Mouse (Mus musculus) left cerebral cortex, adult 2 months (tissue): ENCODE measurements at regions not wholly inside any gene's neighbourhood (a gene's known extent, or its start where the extent isn't known, plus 50 kb on each side); places are given as distances from the start of the nearest gene placed in this dataset.
A peak's percentile ranks its signal among the peaks of the same experiment; 100 is the strongest.

Experiments
- DNase-seq, 2 experiments: peaks; one replicate each; pipeline ENCODE4 v3.0.0; 2021 to 2022; ENCODE audit warnings: low spot score in 2 of 2, mixed read lengths in 1 of 2; ENCODE audit errors: extremely low spot score in 1 of 2
- H3K27ac ChIP-seq: fragments of 200-600 bp; 2 replicates; pipeline ENCODE4 v1.8.1; 2022
- H3K4me3 ChIP-seq: fragments of 200-600 bp; 2 replicates; pipeline ENCODE4 v1.8.1; 2022
- CTCF ChIP-seq: fragments of 200-600 bp; IDR thresholded peaks from 2 replicates; pipeline ENCODE4 v1.8.1; 2022; ENCODE audit warnings: antibody characterized with exemption, mild to moderate bottlenecking, moderate library complexity
- intact Hi-C: fragments of 180-260 bp; cut with DNase I; formaldehyde crosslinking; loops from one replicate; pipeline ENCODE4 v1.15.1; 2025

- intact Hi-C loops = no loop called here
- no peak overlapping the region for H3K4me3 ChIP-seq
- DNase-seq = no peak
- no peak for TF ChIP-seq CTCF
- no peak overlapping the region for H3K27ac ChIP-seq
Measured at GRCm38 (mm10) chr6:31791547-31791946, 227.8 kb upstream of the Podxl start.

GRCm38 (mm10) chr6:31790906-31791305 lies 227.1 kb upstream of the Podxl start:
- no peak for TF ChIP-seq CTCF
- Histone ChIP-seq H3K27ac (no peak overlapping the region), H3K4me3 (no peak overlapping the region)
- intact Hi-C loops = no loop called here
- no peak for DNase-seq

DNA sequence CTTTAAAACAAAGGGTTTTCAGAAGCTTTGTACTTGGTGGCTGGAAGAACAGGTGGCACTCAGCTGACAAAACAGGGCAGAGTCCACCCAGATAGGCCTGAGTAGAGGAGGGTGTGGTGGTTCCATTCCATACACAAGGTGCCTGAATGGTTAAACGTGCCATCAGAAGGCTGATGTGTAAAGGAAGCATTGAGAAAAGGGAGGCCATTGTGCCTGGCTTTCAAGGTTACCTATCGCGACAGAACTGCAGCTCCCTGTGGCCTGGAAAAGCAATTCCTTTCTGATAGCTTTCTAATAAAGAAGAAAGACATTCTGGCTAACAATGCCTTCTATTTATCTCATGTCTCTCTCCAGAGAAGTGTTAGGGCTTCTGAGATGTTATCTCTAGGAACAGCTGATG lies 213.1 kb upstream of the Podxl start:
- TF ChIP-seq CTCF = no peak
- intact Hi-C loops = no loop called here

GRCm38 (mm10) chr6:31771916-31772315 lies 208.1 kb upstream of the Podxl start:
- intact Hi-C loops = no loop called here
- Histone ChIP-seq H3K27ac (no peak overlapping the region), H3K4me3 (no peak overlapping the region)
- no peak for TF ChIP-seq CTCF
- no peak for DNase-seq

More for the DNA sequence above, 213.1 kb upstream of the Podxl start:
- H3K4me3 ChIP-seq = no peak overlapping the region
- no peak for DNase-seq
- H3K27ac ChIP-seq = no peak overlapping the region

DNA sequence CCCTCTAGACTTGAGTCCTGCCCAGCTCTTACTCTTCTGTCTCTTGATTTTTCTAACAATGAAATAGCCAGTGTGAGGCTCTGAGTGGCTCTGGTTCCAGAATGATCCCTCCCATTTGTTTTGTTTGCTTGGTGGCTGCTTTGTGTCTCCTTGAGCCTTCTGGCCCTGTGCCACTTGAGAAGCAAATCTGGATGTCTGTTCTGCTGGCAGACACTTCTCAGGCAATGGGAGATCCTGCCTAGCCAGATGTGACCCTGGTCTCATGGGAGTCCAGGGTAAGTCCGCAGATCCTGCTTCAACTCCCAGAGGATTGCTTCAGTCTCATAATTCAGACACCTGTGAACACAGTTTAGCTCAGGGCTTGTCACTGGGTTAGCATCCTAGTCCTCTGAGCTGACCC lies 181.8 kb upstream of the Podxl start:
- no peak overlapping the region for H3K27ac ChIP-seq
- no peak overlapping the region for H3K4me3 ChIP-seq
- no peak for DNase-seq
- TF ChIP-seq CTCF = no peak
- intact Hi-C loops = no loop called here

DNA sequence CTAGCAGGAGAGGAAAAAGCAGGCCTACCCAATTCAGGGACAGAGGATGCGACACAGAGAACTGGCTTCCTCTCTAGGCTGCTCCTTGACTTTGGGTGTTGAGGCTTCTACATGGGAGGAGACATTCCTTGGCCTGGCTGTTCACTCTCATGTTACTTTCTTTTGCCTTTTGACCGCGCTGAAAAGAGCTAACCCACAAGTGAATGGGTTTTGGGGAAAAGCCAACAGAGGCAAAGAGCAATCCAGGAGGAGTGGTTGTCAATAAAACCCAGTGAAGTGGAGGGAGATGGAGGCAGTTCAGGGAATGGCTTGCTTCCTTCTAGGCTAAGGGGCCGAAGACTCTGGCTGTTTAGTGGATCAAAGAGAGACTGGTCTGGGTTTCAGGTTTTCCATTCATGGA lies 167.6 kb upstream of the Podxl start:
- no peak for TF ChIP-seq CTCF
- intact Hi-C loops = no loop called here
- no peak overlapping the region for H3K27ac ChIP-seq
- no peak for DNase-seq
- no peak overlapping the region for H3K4me3 ChIP-seq

DNA sequence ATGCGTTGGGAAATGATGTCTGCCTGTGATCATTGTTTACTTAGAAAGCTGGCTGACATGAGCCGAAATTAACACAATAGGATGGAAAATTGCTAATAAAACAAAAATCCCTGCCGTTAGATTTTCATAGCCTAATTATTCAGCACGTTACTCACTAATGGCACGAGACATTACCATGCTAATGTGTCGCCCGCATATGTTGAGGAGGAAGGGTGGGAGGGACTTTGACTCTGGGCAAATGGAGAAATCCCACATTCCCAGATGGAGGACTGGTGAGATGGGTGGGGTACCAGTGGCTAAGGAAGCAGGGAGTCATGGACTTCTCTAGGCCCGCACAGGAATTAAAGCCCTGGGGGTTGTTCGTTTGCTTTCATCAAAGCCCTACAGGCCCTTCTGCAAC lies 155.8 kb upstream of the Podxl start:
- Histone ChIP-seq H3K4me3 (no peak overlapping the region), H3K27ac (no peak overlapping the region)
- intact Hi-C loops = no loop called here
- DNase-seq = no peak
- no peak for TF ChIP-seq CTCF

- intact Hi-C loops = no loop called here
- Histone ChIP-seq H3K27ac (no peak overlapping the region), H3K4me3 (no peak overlapping the region)
- TF ChIP-seq CTCF = no peak
- DNase-seq = no peak
Measured at GRCm38 (mm10) chr6:31718843-31719242, 155.1 kb upstream of the Podxl start.

GRCm38 (mm10) chr6:31717531-31717930 lies 153.8 kb upstream of the Podxl start:
- no peak overlapping the region for H3K4me3 ChIP-seq
- intact Hi-C loops = no loop called here
- DNase-seq = no peak
- no peak for TF ChIP-seq CTCF
- H3K27ac ChIP-seq = no peak overlapping the region

DNA sequence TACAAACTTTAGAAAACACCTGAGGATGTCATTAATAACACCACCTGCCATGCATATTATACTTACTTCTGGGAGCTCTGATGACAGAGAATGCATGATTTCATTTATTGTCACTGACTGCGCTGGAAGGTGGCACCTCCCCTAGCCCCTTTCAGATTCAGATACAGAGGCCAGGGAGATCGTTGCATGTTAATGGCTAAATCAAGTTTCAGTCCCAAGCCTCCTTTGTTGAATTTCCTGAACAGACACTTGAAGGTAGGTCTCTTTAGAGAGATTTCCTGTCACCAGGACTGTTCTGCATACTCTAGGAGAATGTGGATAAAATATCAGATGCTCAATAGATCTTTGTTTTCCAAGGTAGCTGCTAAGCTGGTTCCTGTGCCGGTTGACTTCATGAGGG lies 143.5 kb upstream of the Podxl start:
- intact Hi-C loops = loop anchor here (10.0 kb wide), 1 partner anchor 138 kb away; no protein-coding TSS in a partner anchor
- no peak for TF ChIP-seq CTCF
- H3K27ac ChIP-seq = no peak overlapping the region

GRCm38 (mm10) chr6:31704191-31704590 lies 140.4 kb upstream of the Podxl start:
- Histone ChIP-seq H3K27ac (no peak overlapping the region), H3K4me3 (no peak overlapping the region)
- intact Hi-C loops = loop anchor here (10.0 kb wide), 1 partner anchor 141 kb away; no protein-coding TSS in a partner anchor
- no peak for TF ChIP-seq CTCF
- no peak for DNase-seq

More for the DNA sequence above, 143.5 kb upstream of the Podxl start:
- no peak for DNase-seq
- H3K4me3 ChIP-seq = no peak overlapping the region

- TF ChIP-seq CTCF = no peak
- no peak for DNase-seq
Measured at GRCm38 (mm10) chr6:31702931-31703330, 139.2 kb upstream of the Podxl start.

GRCm38 (mm10) chr6:31695885-31696284 lies 132.1 kb upstream of the Podxl start:
- DNase-seq = no peak
- intact Hi-C loops = no loop called here
- H3K27ac ChIP-seq = no peak overlapping the region
- TF ChIP-seq CTCF = peak; percentile 23
- no peak overlapping the region for H3K4me3 ChIP-seq

More at GRCm38 (mm10) chr6:31702931-31703330, 139.2 kb upstream of the Podxl start:
- Histone ChIP-seq H3K27ac (no peak overlapping the region), H3K4me3 (no peak overlapping the region)
- intact Hi-C loops = loop anchor here (10.0 kb wide), 1 partner anchor 142 kb away; no protein-coding TSS in a partner anchor
